Mouse (Mus musculus) midbrain, embryonic 11.5 days (tissue): Measurements from ENCODE around the gene Rad9a. TPM values are rescaled to one million over a fixed set of nuclear protein-coding genes. Genes with fewer than 3 reads are reported as not detected.

Experiments
- ATAC-seq: fragments of 200-750 bp; cut with Nextera tagmentation; 2 replicates; pipeline ENCODE4 v1.8.0; 2017; ENCODE audit warnings: moderate TSS enrichment, moderate library complexity; ENCODE audit not compliant: low FRiP score
- DNase-seq: peaks from one replicate; pipeline ENCODE4 v3.0.0; 2015; ENCODE audit warnings: low spot score; ENCODE audit errors: missing footprints
- H3K27ac ChIP-seq: fragments of 300-500 bp; sonication (generic); 2 replicates; pipeline ENCODE4 v1.5.1; 2014; ENCODE audit warnings: low read depth, low read length
- H3K27me3 ChIP-seq: fragments of 300-500 bp; sonication (generic); 2 replicates; pipeline ENCODE4 v1.6.1; 2014; ENCODE audit warnings: mild to moderate bottlenecking, low read length, moderate library complexity, mixed read lengths; ENCODE audit not compliant: control insufficient read depth, insufficient read depth
- H3K36me3 ChIP-seq: fragments of 300-500 bp; sonication (generic); 2 replicates; pipeline ENCODE4 v1.6.1; 2014; ENCODE audit warnings: mild to moderate bottlenecking, low read length, moderate library complexity, mixed read lengths; ENCODE audit not compliant: control insufficient read depth, insufficient read depth
- H3K4me1 ChIP-seq: fragments of 300-500 bp; sonication (generic); 2 replicates; pipeline ENCODE4 v1.6.1; 2014; ENCODE audit warnings: low read length; ENCODE audit not compliant: control insufficient read depth, insufficient read depth
- H3K4me2 ChIP-seq: fragments of 300-500 bp; sonication (generic); 2 replicates; pipeline ENCODE4 v1.6.1; 2014; ENCODE audit warnings: mild to moderate bottlenecking, moderate library complexity
- H3K4me3 ChIP-seq: fragments of 300-500 bp; sonication (generic); 2 replicates; pipeline ENCODE4 v1.5.1; 2014; ENCODE audit warnings: low read depth, low read length
- H3K9ac ChIP-seq: fragments of 300-500 bp; sonication (generic); 2 replicates; pipeline ENCODE4 v1.6.1; 2014; ENCODE audit warnings: low read length
- H3K9me3 ChIP-seq: fragments of 300-500 bp; sonication (generic); 2 replicates; pipeline ENCODE4 v1.6.1; 2016; ENCODE audit warnings: low read length; ENCODE audit not compliant: control insufficient read depth
- WGBS: fragments of 180-500 bp; shearing (Covaris S2); extraction: QIAGEN DNeasy Blood & Tissue Kit; methylation state at CpG from one replicate; pipeline ENCODE4 v1.1.7; 2014; 5-methylcytosine and 5-hydroxymethylcytosine counted together
- polyA plus RNA-seq: library from polyadenylated mRNA; unstranded; fragments of >200 nt; fragmentation: Nextera tagmentation; extraction: Ambion mirVana; gene quantifications from 2 replicates; pipeline ENCODE4 v1.2.1, GENCODE M21; 2014

The Rad9a gene
- polyA plus RNA-seq, 1 experiment from 2014 or later: 42.4 TPM

DNA sequence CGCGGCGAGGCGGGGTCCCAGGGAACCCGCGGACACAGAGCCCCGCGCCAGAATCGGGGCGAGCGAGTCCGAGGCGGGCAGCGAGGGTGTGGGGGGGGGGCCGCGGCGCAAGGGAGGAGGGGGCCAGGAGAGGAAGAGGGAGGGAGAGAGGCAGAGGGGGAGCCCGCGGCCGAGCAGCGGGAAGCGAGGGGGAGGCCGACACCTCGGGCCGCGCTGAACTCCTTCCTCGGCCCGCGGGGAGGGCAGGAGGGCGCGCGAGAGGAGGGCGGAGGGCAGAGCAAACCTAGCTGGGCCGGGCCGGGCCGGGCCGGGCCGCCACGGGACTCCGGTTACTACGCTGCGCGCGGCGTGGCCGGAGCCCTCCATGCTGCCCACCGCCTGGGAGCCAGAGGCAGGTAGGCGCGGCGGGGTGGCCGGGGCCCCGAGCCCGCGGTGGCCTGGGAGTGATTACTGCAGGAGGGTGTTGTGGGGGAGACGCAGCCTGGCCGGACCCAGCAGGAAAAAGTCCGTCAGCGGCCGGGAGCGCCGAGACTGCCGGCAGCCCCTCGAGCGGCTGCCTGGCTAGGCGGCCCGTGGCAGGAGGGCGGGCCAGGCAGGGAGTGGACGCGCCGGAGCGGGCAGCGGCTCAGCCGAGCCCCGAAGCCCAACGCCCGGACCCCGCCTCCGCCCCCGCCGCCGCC, 13.4 kb upstream of the Rad9a start:
- H3K9me3 ChIP-seq: no peaks in the 10 kb centered on the region
- H3K4me1 ChIP-seq: peaks cover 25% of the 10 kb centered on the region
- peak overlapping the region; percentile 70 for H3K9ac ChIP-seq
- H3K27me3 ChIP-seq: peaks cover 48% of the 10 kb centered on the region
- no peaks in the 10 kb centered on the region for H3K36me3 ChIP-seq
- ATAC-seq: peak; percentile 42
- DNase-seq: no peak
- H3K4me2 ChIP-seq: peak overlapping the region; percentile 98
- under 1% methylated on average over 58 of the region's 81 CpGs for WGBS
- H3K27ac ChIP-seq: no peak overlapping the region
- peak overlapping the region; percentile 58 for H3K4me3 ChIP-seq

DNA sequence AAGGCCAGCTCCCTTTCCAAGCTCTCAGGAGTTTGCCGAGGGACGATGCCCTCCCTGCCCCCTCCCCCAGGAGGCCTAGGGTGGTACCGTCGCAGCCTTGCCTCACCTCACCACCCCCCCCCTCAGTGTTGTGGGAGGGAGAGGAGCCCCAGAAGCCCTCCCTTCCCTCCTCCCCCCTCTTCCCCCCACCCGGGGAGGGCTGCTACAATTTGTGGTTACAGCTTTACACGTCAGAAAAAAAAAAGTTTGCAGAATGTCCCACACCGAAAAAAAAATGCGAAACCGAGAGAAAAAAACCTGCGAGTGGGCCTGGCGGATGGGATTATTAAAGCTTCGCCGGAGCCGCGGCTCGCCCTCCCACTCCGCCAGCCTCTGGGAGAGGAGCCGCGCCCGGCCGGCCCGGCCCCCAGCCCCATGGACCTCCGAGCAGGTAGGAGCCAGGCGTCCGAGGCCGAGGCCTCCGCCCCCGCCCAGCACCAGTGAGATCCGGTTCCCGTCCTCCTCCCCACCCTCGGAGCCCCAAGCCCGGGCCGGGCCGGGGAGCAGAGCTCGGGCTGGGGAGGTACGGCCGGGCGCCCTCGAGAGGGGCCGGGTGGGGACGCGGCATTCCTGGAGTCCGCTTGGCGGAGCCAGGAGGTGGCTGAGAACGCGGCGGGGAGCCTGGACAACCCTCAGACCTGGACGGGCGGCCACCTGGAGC, 12.8 kb upstream of the Rad9a start, which contains the start of the genes Clcf1 and AC109138.7:
Clcf1 (plus strand) TSS at position 168 of the 700 bp plus-strand sequence.
AC109138.7 (plus strand) TSS at position 287 of the 700 bp plus-strand sequence.
- peak; percentile 93 for DNase-seq
- peak within 1 kb of the TSS; percentile 98 for H3K4me2 ChIP-seq
- peaks cover 48% of the 10 kb centered on the region for H3K27me3 ChIP-seq
- H3K9ac ChIP-seq: peak within 1 kb of the TSS; percentile 70
- peak; percentile 54; the same call in 1 of the 2 replicates for ATAC-seq
- H3K4me3 ChIP-seq: peak within 1 kb of the TSS; percentile 58
- WGBS: under 1% methylated on average over 43 of the region's 49 CpGs
- H3K9me3 ChIP-seq: no peaks in the 10 kb centered on the region
- no peak within 1 kb of the TSS for H3K27ac ChIP-seq
- peaks cover 25% of the 10 kb centered on the region for H3K4me1 ChIP-seq
- no peaks in the 10 kb centered on the region for H3K36me3 ChIP-seq

- 4% methylated on average over 9 of the region's 9 CpGs for WGBS
- peak overlapping the region; percentile 98; the same call in 1 of the 2 replicates for H3K4me2 ChIP-seq
- peaks cover 48% of the 10 kb centered on the region for H3K27me3 ChIP-seq
- ATAC-seq: no peak
- H3K9me3 ChIP-seq: no peaks in the 10 kb centered on the region
- H3K9ac ChIP-seq: peak overlapping the region; percentile 70; the same call in 1 of the 2 replicates
- no peak overlapping the region for H3K27ac ChIP-seq
- no peaks in the 10 kb centered on the region for H3K36me3 ChIP-seq
- no peak overlapping the region; the same call in 1 of the 2 replicates for H3K4me3 ChIP-seq
- peaks cover 25% of the 10 kb centered on the region for H3K4me1 ChIP-seq
- DNase-seq: peak; percentile 92
Measured at GRCm38 (mm10) chr19:4213524-4213974, 12.1 kb upstream of the Rad9a start.

DNA sequence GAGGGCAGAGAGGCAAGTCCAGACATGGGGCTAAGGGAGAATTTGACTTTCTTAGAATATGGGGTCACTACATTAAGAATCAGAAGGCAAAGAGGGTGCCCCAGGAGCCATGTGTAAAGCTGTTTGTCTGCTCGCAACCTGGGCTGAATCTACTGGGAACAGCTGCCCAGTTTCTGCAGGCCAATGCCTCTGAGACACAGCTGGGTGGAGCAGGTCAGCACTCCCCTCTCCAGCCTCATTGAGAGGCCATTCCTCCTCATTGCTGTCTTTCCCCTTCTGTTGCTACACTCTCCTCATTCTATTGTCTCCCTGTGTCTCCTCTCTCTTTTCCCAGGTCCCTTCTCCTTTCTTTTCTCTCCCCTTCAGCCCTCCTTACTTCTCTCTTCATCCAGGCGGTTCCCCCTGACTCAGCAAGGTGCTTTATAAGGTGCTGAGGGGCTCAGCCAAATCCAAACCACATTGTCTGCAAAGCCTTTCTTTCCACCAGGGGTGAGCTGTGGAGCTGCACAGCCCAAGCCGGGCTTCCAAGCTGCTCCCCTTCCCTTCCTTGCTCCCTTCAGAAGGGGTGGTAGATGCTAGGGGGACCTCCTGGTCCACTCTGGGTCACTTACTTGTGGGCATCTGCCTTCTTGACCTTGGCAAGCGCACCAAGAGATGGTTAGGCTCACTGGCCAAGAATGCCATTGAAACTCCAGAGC, 10.6 kb upstream of the Rad9a start:
- ATAC-seq (no peak), DNase-seq (no peak)
- Histone ChIP-seq H3K4me2 (no peak overlapping the region), H3K36me3 (no peaks in the 10 kb centered on the region), H3K9ac (no peak overlapping the region), H3K9me3 (no peaks in the 10 kb centered on the region), H3K4me3 (no peak overlapping the region), H3K27me3 (peaks cover 47% of the 10 kb centered on the region), H3K27ac (no peak overlapping the region), H3K4me1 (peaks cover 25% of the 10 kb centered on the region)
- WGBS: 16% methylated on average over 4 of the region's 4 CpGs

DNA sequence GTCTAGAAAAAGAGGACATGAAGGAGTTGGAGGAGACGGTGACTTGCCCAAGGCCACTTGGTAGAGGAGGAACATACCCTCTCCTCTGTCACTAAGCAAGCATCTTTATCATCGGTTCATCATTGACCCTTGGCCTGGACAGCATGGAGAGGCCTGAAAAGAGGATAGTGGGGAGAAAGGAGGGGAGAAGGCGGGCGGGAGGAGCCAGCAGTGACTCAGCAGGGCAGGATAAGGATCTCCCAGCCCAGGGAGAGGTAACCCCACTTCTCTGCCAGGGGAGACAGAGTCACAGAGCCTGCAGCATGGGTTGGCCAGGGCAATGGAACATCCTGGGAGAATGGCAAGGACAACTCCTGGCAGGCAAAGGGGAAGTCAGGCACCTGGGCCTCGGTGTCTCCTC, 7.1 kb upstream of the Rad9a start:
- Histone ChIP-seq H3K27me3 (peaks cover 14% of the 10 kb centered on the region), H3K27ac (no peak overlapping the region), H3K4me3 (no peak overlapping the region), H3K4me2 (no peak overlapping the region), H3K36me3 (no peaks in the 10 kb centered on the region), H3K9me3 (no peaks in the 10 kb centered on the region), H3K4me1 (peaks cover 7% of the 10 kb centered on the region), H3K9ac (no peak overlapping the region)
- no peak for ATAC-seq
- DNase-seq: no peak
- WGBS: 77% methylated on average over 5 of the region's 5 CpGs

GRCm38 (mm10) chr19:4206971-4207370, 5.5 kb upstream of the Rad9a start:
- ATAC-seq (peak; percentile 57; the same call in 1 of the 2 replicates), DNase-seq (peak; percentile 94)
- H3K27me3 ChIP-seq: peaks cover 4% of the 10 kb centered on the region
- H3K36me3 ChIP-seq: no peaks in the 10 kb centered on the region
- H3K27ac ChIP-seq: no peak overlapping the region
- peaks cover 7% of the 10 kb centered on the region for H3K4me1 ChIP-seq
- no peak overlapping the region for H3K4me3 ChIP-seq
- 0% methylated on average over 2 of the region's 2 CpGs for whole genome bisulfite sequencing
- no peaks in the 10 kb centered on the region for H3K9me3 ChIP-seq
- H3K9ac ChIP-seq: no peak overlapping the region
- no peak overlapping the region for H3K4me2 ChIP-seq

DNA sequence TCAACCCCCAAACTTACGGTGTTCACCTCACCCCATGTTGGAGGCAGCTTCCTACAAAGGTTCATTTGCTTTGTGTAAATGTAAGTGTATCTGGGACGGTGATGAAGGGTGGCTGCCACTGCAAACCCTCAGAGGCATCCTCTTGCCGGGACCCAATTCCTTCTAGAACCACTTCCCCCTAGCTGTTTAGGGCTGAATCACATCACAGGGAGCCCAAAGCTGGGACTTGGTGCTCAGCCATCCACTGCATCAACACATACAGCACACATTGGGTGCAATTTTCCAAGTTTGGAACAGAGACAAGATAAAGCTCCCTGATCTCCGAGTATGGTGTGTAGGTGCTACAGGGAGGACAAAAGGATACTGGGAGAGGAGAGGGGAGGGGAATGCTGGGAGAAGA, 3.4 kb upstream of the Rad9a start:
- 66% methylated on average over 4 of the region's 4 CpGs for WGBS
- Histone ChIP-seq H3K9me3 (no peaks in the 10 kb centered on the region), H3K4me2 (no peak overlapping the region), H3K9ac (no peak overlapping the region), H3K27me3 (peaks cover 2% of the 10 kb centered on the region; the same call in 1 of the 2 replicates), H3K36me3 (peaks cover 3% of the 10 kb centered on the region; the same call in 1 of the 2 replicates), H3K4me1 (peaks cover 18% of the 10 kb centered on the region), H3K27ac (no peak overlapping the region), H3K4me3 (no peak overlapping the region)
- no peak for ATAC-seq
- DNase-seq: no peak

- 62% methylated on average over 13 of the region's 13 CpGs for WGBS
- Histone ChIP-seq H3K9ac (no peak overlapping the region), H3K9me3 (no peaks in the 10 kb centered on the region), H3K36me3 (peaks cover 3% of the 10 kb centered on the region; the same call in 1 of the 2 replicates), H3K27ac (no peak overlapping the region), H3K4me1 (peaks cover 18% of the 10 kb centered on the region), H3K4me2 (no peak overlapping the region), H3K27me3 (peaks cover 2% of the 10 kb centered on the region; the same call in 1 of the 2 replicates), H3K4me3 (no peak overlapping the region)
- ATAC-seq (no peak), DNase-seq (no peak)
Measured at GRCm38 (mm10) chr19:4203604-4204326, 2.3 kb upstream of the Rad9a start.
